Mouse (Mus musculus) embryonic stem cell, embryonic (primary cell): ENCODE data around the gene Nectin3.
"Not testable (repeated sequence)": the region's sequence is repeated elsewhere in the genome, so short reads cannot be mapped to it uniquely, and the experiment has no call there.

Experiments used
- CTCF ChIA-PET, 4 experiments: fragments of 300-600 bp in 2 of 4; fragments of 350-600 bp in 2 of 4; sonication (Branson Sonifier 250); formaldehyde crosslinking; loops; one replicate each; lab custom pipeline; 2022; ENCODE audit warnings: inconsistent platforms in 2 of 4; lab: Charles Lee
- POLR2A ChIA-PET, 4 experiments: fragments of 300-600 bp in 2 of 4; fragments of 350-600 bp in 2 of 4; sonication (Branson Sonifier 250); formaldehyde crosslinking; loops; one replicate each; lab custom pipeline; 2022; ENCODE audit warnings: antibody characterized with exemption in 4 of 4, inconsistent platforms in 1 of 4; lab: Charles Lee

Nectin3 gene

DNA sequence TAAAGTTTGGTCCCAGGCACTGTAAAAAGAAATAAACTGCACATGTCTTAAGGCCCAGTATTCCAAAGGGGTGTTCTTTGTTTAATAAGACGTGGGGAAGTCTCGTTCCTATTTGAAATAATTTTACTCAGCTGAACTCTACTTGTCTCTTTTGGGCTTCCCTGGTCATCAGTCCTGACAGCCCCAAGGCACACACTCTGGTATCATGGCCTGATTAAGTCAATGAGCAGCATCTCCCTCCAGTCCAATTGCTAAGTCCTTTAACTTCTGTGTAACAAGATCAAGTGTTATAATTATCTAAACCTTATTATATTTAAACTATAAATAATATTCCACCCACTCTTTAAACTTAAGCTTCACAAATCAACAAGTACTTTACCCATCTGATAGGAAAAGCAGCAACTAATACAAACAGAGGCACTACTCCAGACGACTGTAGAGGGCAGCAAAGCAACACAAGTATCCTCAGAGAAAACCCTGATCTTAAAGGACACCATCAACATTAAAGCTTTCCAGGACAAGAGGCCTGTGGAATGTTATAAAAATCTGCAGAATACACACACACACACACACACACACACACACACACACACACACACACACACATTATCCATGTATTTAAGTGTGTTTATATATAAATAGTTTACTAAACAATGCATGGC, 10.8 kb downstream of the Nectin3 start:
- ChIA-PET CTCF (interaction anchor here in 3 of 4 experiments (0.5 to 1.2 kb wide), 7 partner anchors 9 to 1162 kb away, joined by 3 to 7 read pairs (median 3); no protein-coding TSS in a partner anchor), POLR2A (interaction anchor here in 3 of 4 experiments (0.6 to 1.9 kb wide), 6 partner anchors 8 to 494 kb away, joined by 3 to 6 read pairs (median 4); no protein-coding TSS in a partner anchor)

DNA sequence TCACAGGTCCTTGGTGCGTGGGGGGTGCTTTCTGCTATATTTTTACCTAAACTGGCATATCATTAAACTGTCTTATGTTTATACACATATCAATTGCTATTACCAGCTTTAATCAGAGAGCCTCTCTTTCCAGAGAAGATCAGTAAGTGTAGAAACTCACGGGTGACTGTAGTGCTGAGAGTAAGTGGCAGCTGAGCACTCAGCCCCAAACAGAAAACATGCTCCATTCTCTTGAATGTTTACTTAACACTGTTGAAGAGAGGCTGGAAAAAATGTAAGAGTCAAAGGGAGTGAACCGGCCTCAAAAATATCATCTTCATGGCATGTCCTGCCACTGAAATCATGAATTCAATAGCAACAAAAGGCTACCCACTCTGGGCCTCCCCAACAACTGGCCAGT, 21.0 kb downstream of the Nectin3 start:
- POLR2A ChIA-PET = no interaction called here
- CTCF ChIA-PET = no interaction called here

DNA sequence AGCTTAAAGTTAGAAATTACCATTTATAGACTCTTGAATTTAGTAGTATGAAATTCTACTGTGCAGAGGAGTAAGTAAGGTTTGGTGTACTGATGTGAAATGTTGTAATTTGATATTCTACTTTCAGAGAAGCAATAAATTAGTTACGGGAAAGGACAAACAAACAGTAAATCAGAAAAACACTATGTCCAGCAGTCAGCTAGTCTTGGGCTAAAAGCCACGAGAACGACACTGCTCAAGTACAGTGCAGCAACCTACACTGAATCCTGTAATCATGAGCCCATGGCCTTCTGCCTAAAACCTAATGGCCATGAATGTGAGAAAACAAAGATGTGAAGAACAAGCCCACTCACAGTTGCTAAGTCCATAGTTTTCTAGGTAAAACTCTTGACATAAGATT, 46.9 kb downstream of the Nectin3 start:
- CTCF ChIA-PET = interaction anchor here in 1 of 4 experiments (0.6 kb wide), 1 partner anchor 299 kb away, joined by 5 read pairs; no protein-coding TSS in a partner anchor
- POLR2A ChIA-PET = no interaction called here

DNA sequence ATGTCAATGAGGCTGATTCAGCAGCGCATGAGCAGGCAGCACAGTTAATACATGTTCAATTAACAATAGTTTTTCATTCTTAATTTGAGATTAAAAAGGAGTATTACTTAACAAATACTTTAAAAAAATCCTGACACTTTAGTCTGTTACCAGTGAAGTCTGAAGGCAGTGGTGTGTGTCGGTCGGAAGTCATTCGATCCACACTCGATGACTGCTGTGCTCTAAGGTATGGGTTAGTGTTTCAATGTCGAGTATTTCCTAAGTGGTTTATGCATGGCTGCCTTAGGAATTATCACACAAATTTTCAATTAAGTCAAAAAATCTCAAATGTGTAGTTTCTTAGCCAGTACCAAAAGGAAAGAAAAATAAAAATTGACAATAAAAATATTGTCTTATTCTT, 49.3 kb downstream of the Nectin3 start:
- ChIA-PET POLR2A (no interaction called here), CTCF (no interaction called here)

DNA sequence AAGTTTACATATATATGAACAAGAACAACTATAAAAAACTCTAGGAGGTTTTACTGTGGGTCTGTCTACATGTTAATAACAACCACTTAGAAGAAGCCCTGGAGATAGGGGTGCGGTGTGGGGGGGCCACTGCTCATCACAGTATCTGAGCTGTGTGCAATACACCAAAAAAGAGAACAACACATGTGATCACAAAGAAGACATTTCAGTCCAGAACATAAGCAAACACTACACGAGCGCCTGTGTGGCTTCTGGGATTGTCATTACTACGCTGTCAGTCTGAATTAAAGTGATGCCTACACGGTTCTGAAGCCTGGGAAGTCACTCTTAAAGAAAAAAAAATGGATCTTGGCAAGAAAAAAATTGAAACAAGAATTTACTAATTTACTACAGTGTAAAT, 67.0 kb downstream of the Nectin3 start:
- POLR2A ChIA-PET = no interaction called here
- CTCF ChIA-PET = no interaction called here

DNA sequence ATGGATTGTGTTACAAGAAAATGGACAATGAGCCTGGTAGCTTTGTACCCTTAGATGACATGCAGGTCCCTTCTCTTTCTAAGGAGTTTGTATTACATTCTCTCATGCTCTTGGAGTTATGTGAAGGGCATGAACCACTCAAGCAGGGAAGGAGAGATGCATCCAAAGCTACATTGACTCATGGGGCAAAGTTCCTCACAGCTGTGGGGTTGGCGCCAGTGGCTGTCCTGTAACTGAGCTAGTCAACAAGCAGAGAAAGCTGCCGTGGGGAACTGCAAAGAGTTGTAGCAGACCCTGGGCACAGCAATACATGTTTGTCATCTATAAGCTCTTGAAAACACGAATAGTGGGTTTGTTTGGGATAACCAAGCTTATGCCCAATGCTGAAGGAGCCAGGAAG, 82.1 kb downstream of the Nectin3 start:
- ChIA-PET CTCF (no interaction called here), POLR2A (interaction anchor here in 1 of 4 experiments (1.5 kb wide), 1 partner anchor 10 kb away, joined by 4 read pairs; no protein-coding TSS in a partner anchor)

DNA sequence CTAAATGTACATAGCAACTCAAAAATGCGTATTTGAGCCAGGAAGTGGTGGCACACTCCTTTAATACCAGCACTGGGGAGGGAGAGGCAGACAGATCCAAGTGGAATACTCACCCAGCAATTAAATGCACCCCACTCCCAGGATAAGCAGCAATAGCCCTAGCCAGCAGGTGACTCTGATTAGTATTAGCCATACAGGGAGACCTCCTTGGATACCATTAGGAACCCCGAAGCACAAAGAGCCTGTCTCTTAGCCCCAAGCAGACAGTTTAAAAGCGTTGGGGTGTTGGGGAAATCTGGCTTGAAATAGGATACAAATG, 87.6 kb downstream of the Nectin3 start:
- ChIA-PET POLR2A (no interaction called here), CTCF (interaction anchor here in 1 of 4 experiments (0.5 kb wide), 1 partner anchor 336 kb away, joined by 3 read pairs; no protein-coding TSS in a partner anchor)

DNA sequence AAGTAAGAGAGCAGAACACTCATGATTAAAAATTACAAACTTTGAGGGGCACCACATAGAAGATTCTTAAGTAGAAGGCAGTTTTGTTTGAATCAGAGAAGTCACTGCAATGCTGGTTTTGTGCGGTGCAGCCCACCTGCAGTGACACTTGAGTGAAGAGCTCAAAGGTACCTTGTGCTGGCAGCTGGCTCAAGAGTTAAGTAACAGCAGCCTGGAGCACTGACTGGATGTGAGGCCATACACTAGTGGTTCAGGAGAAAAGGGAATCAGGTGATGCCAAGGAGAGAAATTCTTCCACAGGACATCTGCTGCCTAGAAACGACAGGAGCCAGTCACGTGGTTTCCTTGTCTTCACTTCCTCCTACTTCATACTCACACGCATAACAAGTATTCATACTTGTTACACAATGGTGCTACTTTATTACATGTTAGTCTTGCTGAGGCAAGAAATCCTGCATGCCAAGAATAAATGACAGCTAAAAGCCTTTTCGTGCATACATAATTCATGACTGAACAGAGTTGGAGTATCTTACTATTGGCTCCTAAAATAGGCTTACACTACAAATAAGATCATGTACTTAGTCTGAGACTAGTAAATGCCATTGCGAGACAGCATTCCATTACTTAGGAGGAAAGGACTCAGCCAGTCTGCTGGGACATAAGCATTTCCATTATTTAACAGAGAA, 88.1 kb downstream of the Nectin3 start:
- POLR2A ChIA-PET = interaction anchor here in 1 of 4 experiments (0.5 kb wide), 1 partner anchor 683 kb away, joined by 4 read pairs; no protein-coding TSS in a partner anchor
- CTCF ChIA-PET = no interaction called here

DNA sequence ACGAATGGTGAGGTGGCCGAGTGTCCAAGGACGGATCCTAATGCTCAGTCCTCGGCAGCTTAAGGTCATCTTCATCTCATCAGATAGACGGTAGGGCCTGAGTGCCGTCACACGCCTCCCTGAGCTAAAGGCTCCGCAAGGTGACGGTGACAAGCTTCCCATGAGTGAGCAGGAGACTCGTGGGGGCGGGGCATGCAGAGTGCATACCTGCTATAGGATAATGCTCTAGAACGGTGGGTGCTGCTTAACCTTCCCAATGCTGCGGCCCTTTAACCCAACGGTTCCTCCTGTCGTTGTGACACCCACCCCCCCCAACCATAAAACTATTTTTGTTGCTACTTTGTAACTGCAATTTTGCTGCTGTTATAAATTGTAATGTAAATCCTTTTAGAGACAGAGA, 90.3 kb downstream of the Nectin3 start:
- ChIA-PET POLR2A (interaction anchor here in 1 of 4 experiments (0.5 kb wide), 1 partner anchor 176 kb away, joined by 4 read pairs; no protein-coding TSS in a partner anchor), CTCF (interaction anchor here in 1 of 4 experiments (0.5 kb wide), 1 partner anchor 219 kb away, joined by 5 read pairs; no protein-coding TSS in a partner anchor)

DNA sequence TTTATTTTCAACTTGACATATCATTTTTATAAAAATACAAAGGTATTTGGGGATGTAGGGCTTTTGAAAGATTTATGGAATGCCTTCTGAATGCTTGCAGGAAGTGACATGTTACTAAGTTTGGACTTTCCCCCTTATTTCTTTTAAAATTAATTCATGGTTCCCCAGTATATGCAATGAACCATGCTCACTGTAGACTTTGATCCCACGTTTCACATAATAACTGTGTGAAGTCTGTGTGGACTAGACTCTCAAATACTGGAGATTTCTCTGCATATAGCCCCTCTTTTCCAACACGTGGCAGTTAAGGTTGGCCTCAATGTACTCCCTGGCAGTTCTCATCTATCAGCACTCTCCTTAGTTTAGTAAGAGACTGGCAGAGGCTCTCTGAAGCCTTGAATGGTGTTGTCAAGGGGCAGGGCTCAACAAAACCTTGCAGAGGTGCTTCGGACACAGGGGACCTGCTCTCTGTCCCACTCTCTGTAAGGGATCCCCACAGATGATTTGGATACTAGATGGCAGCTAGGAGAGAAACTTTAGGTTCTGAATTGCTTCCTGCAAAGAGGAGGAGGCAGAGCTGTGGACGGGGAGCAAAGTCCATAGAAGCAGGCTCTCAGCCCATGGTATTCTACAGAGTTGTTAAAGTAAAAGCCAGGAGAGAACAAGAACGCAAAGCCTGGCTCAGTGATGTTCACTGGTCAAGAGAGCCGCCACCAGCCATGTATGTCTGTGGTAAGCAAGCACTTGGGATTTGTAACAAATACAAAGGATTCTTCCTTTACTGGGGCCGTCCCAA, 91.3 kb downstream of the Nectin3 start:
- CTCF ChIA-PET = no interaction called here
- POLR2A ChIA-PET = no interaction called here

DNA sequence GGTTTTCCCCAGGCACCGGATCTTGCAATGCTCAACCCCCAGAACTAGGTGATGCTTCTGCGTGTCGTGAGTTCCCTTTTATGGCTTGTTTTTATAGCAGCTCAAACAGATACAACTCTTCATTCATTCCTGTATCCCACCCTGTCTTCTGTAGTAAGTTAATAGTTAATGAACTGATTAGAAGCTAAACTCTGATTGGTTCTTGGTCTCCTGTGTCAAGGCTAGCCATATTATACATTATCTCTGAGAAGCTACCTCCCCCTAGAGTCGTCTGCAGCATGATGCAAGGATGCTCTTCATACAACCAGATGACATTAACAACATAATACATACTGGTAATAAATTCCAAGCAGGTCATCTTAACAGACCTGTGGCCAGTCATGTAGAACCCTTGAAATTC, 100.4 kb downstream of the Nectin3 start:
- ChIA-PET POLR2A (interaction anchor here in 1 of 4 experiments (0.6 kb wide), 1 partner anchor 193 kb away, joined by 3 read pairs; no protein-coding TSS in a partner anchor), CTCF (no interaction called here)

DNA sequence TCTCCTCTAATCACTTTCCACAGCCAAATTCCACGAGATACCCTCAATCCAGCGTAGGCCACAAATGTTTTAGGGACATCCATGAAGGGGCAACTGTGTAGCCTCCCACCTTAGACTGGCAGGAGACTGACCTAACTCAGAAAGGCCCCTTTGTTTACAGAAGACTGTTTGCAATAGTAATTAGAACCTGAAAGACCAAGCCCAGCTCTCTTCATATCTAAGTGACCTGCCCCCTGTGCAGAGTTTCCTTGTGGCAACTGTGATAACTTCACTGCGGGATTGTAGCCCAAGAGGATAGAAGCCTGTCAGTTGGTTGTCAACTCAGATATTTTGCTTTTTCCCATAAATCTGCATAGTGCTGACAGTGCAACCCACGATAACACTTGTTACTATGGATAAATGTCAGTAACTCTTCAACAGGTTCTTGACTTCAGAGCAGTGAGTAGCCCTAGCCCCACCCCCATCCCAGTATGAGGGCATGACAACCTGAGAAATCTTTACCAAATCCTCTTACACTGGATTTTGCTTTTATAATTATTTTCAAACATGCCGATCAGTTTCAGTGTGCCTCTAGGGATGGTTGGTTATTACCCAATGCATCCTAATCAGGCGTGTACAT, 108.8 kb downstream of the Nectin3 start:
- POLR2A ChIA-PET = no interaction called here
- CTCF ChIA-PET = no interaction called here

DNA sequence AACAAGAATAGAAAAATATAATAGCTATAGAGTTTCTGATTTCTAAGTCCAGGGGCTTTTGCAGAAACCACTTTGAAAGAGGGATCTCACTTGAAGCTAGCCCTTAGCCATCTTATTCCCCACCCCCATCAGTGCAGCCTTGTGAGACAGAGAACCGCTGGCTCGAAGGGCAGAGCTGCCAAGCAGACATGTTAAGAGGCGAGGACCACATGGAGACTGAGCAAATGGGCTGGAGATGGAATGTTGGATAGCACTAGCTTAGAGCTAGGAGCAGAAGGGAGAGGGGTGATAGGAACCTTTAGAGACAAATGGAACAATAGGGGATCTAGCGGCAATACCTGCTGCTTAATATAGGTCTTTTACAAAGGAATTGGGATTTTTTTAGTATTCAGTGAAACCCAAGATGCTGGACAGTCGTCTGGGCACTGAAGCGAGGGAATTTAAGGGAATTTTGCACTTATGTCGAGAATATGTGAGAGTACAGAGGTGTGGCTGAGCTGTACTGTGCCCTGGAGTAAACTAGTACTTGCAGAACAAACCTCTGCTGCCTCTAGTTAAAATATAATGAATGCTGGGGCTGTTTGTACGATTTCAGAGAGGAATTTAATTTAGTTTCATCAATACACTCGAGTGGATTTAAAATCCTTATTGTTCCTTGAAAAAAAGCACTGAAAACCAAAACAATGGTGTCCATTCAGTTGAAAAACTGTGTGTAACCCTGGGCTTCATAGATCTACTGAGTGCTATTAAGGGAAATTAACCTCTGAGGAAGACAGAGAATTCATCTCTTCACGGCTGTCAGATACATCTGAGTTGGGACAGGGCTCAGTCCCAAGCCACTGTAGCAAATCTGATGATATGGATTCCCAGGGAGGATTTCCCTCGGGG, 109.6 kb downstream of the Nectin3 start:
- ChIA-PET POLR2A (no interaction called here), CTCF (interaction anchor here in 1 of 4 experiments (0.6 kb wide), 1 partner anchor 462 kb away, joined by 3 read pairs; no protein-coding TSS in a partner anchor)

DNA sequence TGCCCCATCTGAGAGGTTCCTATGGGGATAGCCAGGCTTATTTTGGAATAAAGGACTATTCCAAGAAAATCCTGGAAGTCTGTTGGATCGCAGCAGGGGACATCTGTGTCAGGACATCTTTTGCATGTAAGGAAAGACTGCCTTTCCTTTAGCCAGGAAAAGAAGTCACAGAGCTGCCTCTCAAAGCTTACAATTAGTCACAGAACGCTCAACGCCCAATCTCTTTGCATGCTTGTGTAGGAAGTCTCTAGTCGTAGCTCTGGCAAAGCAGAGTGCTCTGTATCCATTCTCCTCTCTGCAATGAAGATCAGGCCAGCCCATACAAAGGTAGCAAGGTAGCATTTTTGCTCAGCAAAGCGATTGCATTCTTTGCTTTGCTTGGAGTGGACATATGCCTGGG, 114.0 kb downstream of the Nectin3 start:
- ChIA-PET CTCF (no interaction called here), POLR2A (no interaction called here)

DNA sequence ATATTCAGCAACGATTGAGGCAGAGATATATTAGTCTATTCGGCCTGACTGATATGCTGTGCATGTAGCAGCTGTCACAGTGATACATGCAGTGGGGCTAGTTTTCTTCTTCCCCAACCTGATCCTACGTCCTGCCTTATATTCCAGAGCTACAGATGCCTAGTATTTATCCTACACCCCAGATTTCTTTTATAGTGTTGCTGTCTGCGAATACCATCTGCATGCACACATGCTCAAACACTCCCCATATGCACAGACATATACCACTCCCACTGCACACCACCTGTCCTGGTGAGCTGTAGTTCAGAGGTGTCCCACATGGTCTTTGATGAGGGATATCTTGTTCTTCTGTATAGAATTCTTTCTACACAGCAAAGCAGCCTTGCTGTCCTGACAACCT, 115.0 kb downstream of the Nectin3 start:
- POLR2A ChIA-PET = no interaction called here
- CTCF ChIA-PET = no interaction called here

DNA sequence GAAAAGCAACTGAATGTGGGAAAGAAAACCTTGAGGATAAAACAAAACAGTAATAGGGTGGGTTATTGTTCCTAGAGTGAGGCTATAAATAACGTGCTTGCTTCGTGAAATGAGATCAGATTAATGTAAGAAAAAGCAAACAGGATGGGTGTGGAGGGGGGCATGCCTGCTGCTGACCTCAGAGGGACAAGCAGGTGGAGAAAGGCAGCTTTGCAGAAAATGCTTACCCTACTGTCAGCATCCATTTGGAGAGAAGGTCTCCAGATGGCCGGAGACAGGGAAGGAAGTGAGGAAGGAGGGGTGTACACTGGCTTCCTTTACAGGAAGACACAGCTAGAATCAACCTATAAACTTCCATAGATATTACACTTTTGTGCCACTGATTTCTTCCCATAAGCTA, 121.8 kb downstream of the Nectin3 start:
- POLR2A ChIA-PET = interaction anchor here in 1 of 4 experiments (0.7 kb wide), 1 partner anchor 1061 kb away, joined by 3 read pairs; no protein-coding TSS in a partner anchor
- CTCF ChIA-PET = no interaction called here

DNA sequence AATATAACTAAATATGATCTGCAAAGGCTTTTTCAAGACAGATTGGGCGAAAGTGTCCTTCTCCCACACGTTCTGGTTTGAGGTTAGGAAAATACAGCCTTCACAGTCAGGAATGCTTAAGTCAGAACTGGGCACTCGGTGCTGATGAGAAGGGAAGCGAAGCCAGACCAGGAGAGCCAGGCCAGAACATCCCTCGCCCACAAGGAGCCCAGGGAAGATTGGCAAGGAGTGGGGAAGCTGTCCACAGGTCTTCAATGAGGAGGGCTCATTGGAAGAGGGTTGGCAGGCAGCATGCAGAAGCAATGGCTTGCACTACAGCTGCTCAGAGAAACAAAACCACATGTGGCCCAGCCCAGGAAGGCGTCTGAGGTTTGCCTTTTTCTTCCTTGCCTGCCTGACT, 136.3 kb downstream of the Nectin3 start:
- ChIA-PET CTCF (no interaction called here), POLR2A (no interaction called here)

DNA sequence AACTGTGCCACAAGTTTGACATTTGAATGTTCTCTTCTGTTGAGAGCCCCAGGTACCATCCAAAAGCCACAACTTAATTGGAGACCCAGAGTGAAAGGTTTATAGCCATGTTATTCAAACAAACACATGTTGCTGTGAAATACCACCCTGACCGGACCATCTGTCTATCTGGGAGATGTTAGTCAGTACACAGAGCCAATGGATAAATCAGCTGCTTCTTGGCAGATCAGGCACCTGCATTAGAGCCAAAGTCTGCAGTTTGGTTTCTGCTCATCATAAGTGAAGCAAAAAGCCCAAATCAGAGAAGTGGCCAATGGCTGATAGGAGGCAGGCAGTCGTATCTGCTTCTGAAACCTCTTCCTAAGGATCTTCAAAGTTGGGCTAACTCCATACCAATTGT, 140.7 kb downstream of the Nectin3 start:
- CTCF ChIA-PET, POLR2A ChIA-PET: not testable (repeated sequence)
